Mouse (Mus musculus) lung, postnatal 4 days (tissue): ENCODE measurements at regions not wholly inside any gene's neighbourhood (a gene's known extent, or its start where the extent isn't known, plus 50 kb on each side); places are given as distances from the start of the nearest gene placed in this dataset.

Experiments
- DNase-seq, 2 experiments: peaks; one replicate each; pipeline ENCODE4 v3.0.0; 2021

GRCm38 (mm10) chrX:86490309-86490708 lies 185.4 kb upstream of the Mageb4 start:
- peak in 1 of 2 experiments; percentile 5 for DNase-seq
